Mouse (Mus musculus): ENCODE measurements at regions not wholly inside any gene's neighbourhood (a gene's known extent, or its start where the extent isn't known, plus 50 kb on each side); places are given as distances from the start of the nearest gene placed in this dataset.

DNA sequence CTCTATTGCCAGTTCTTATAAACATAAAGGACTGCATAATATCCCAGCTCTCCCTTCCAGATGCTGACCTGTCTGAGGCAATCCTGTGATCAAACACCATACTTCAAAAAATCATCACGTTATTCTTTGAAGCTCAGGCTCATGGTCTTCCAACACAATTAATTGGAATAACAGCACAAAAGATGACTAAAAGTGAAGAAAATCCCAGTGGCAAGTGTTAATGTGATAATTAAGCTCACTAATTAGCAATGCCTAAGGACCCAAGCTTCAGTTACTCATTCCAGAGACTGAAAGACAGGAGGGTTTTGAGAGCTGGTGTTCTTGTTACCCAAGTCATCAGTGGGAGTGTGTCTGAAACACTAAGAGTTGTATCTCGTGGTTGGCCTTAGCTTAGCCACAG lies 363.5 kb upstream of the Myt1l start:
- no peaks in the 10 kb centered on the region for H3K9me3 ChIP-seq (replicated peaks)
- no peak for ATAC-seq (ENCODE audit: insufficient number of reproducible peaks, low FRiP score)
- 69% methylated on average over 2 of the region's 2 CpGs for WGBS

DNA sequence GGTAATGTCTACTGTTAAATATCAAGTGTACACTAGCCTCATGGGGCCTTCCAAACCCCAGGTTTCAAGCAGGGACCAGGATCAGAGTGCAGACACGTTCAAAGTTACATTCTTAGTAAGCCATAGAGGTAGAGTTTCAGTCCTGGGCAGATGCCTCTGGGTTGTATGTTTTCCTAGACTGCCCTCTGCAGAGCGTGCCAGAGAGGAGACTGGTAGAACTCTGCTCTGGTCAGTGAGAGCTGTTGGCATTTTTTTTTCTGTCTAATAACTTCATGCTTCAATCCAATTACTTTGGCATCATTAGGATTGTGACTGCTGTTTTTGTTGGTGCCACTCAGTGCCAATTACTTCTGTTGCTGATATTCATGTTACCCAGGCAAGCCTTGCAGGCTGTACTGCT lies 361.9 kb upstream of the Myt1l start:
- 50% methylated on average over 2 of the region's 2 CpGs for WGBS

More for the DNA sequence above, 363.5 kb upstream of the Myt1l start:
- no peak overlapping the region for H3K4me3 ChIP-seq
- no peaks in the 10 kb centered on the region for H3K4me1 ChIP-seq (replicated peaks)
- H3K27me3 ChIP-seq (replicated peaks) = no peaks in the 10 kb centered on the region
- no peak overlapping the region for H3K27ac ChIP-seq (ENCODE audit: poor library complexity, severe bottlenecking)
- no peak overlapping the region for H3K9ac ChIP-seq
- no peak overlapping the region for H3K4me2 ChIP-seq
- no peaks in the 10 kb centered on the region for H3K36me3 ChIP-seq

DNA sequence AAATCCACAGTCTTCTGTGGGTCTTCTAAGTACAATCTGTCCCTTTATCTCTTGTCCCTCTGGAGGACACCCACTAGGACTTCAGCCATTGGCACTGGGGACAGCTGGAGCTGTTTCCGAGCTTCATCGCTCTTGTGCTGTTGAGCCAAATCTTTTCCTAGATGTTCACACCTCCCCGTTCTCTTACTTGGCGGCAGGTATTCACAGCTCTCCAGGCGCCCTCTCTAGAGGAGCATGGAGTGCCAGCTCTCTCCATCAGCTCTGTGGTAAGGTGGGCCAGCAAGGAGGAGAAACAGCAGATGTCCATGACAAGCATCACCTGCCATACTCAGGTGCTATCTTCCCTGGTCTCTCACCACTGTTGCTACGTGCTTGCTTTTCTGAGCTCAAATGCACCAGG lies 360.3 kb upstream of the Myt1l start:
- WGBS = 69% methylated on average over 6 of the region's 6 CpGs
- no peak overlapping the region for H3K27ac ChIP-seq (ENCODE audit: poor library complexity, severe bottlenecking)
- no peaks in the 10 kb centered on the region for H3K9me3 ChIP-seq (replicated peaks)
- H3K9ac ChIP-seq = no peak overlapping the region
- H3K4me3 ChIP-seq = no peak overlapping the region
- no peaks in the 10 kb centered on the region for H3K36me3 ChIP-seq
- H3K27me3 ChIP-seq (replicated peaks) = 0 out of 2 replicates have a peak, but pooled peaks cover 2% of the 10 kb centered on the region
- H3K4me2 ChIP-seq = no peak overlapping the region
- H3K4me1 ChIP-seq (replicated peaks) = no peaks in the 10 kb centered on the region
- ATAC-seq (ENCODE audit: insufficient number of reproducible peaks, low FRiP score) = no peak

More for the DNA sequence above, 361.9 kb upstream of the Myt1l start:
- no peaks in the 10 kb centered on the region for H3K36me3 ChIP-seq
- H3K4me2 ChIP-seq = no peak overlapping the region
- H3K4me3 ChIP-seq = no peak overlapping the region
- no peaks in the 10 kb centered on the region for H3K4me1 ChIP-seq (replicated peaks)
- H3K9me3 ChIP-seq (replicated peaks) = no peaks in the 10 kb centered on the region
- no peak overlapping the region for H3K9ac ChIP-seq
- H3K27ac ChIP-seq (ENCODE audit: poor library complexity, severe bottlenecking) = no peak overlapping the region
- ATAC-seq (ENCODE audit: insufficient number of reproducible peaks, low FRiP score) = no peak
- no peaks in the 10 kb centered on the region for H3K27me3 ChIP-seq (replicated peaks)

DNA sequence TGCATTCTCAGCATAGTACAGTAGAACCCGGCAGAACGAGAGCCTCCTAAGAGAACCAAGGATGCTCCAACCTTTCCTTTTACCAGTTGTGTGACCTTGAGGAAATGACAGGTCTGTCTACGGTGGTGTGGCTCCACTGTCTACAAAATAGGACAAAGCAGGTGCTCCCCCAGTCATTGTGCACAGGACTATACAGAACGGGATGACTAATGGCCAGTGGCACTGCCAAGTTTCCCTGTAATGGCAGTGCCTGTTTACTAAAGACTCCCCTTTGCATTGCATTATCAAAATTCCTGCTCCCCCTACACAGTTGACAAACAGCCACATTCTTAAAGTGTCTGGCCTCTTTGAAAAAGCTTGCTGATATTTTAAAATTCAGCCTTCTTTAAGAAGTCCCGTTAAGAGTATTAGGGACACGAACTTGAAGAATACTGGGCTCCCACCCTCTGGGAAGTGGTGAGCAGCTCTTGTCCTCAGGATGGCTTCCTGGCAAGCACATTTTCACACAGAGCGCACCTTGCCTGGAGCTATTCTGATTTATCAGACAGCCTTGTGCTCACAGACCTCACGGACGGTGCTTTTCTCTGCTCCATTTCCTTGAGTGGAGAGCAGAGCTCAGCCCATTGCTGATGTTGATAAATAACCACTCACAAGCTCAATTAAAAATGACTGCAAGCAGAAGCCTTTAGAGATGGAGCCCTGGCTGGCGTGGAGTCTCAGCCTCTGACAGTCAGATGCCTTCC lies 352.3 kb upstream of the Myt1l start:
- H3K27ac ChIP-seq (ENCODE audit: poor library complexity, severe bottlenecking) = no peak overlapping the region
- H3K4me1 ChIP-seq (replicated peaks) = no peaks in the 10 kb centered on the region; the same call in 1 of the 2 replicates
- no peak for ATAC-seq (ENCODE audit: insufficient number of reproducible peaks, low FRiP score)
- H3K4me3 ChIP-seq = no peak overlapping the region
- H3K9ac ChIP-seq = no peak overlapping the region
- no peaks in the 10 kb centered on the region for H3K9me3 ChIP-seq (replicated peaks)
- 71% methylated on average over 10 of the region's 10 CpGs for WGBS
- H3K27me3 ChIP-seq (replicated peaks) = 0 out of 2 replicates have a peak, but pooled peaks cover 6% of the 10 kb centered on the region
- H3K36me3 ChIP-seq = no peaks in the 10 kb centered on the region
- no peak overlapping the region for H3K4me2 ChIP-seq

DNA sequence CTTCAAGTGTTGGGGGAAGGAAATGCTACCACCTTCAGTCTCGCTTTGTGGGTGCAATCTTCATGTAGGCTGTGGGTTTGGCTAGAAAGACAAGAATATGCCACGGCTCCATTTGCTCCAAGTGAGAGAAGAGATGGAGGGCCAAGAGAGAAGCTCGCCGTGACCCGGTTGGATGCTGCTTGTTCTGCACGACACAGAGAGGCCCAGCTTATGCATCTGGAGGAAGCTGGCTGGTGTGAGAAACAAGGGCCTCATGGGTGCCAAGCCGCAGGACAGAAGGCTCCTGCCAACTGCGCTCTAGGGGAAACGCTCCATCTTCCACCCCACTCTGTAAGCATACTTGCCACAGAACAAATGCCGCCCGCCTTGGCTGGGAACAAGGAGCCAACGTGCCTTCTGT lies 351.0 kb upstream of the Myt1l start:
- H3K27ac ChIP-seq (ENCODE audit: poor library complexity, severe bottlenecking) = no peak overlapping the region
- no peak overlapping the region for H3K9ac ChIP-seq
- H3K4me1 ChIP-seq (replicated peaks) = no peaks in the 10 kb centered on the region; the same call in 1 of the 2 replicates
- 0 out of 2 replicates have a peak, but pooled peaks cover 3% of the 10 kb centered on the region for H3K27me3 ChIP-seq (replicated peaks)
- no peak overlapping the region for H3K4me3 ChIP-seq
- no peaks in the 10 kb centered on the region for H3K36me3 ChIP-seq
- H3K9me3 ChIP-seq (replicated peaks) = no peaks in the 10 kb centered on the region
- H3K4me2 ChIP-seq = no peak overlapping the region
- no peak for ATAC-seq (ENCODE audit: insufficient number of reproducible peaks, low FRiP score)
- 86% methylated on average over 12 of the region's 12 CpGs for WGBS

DNA sequence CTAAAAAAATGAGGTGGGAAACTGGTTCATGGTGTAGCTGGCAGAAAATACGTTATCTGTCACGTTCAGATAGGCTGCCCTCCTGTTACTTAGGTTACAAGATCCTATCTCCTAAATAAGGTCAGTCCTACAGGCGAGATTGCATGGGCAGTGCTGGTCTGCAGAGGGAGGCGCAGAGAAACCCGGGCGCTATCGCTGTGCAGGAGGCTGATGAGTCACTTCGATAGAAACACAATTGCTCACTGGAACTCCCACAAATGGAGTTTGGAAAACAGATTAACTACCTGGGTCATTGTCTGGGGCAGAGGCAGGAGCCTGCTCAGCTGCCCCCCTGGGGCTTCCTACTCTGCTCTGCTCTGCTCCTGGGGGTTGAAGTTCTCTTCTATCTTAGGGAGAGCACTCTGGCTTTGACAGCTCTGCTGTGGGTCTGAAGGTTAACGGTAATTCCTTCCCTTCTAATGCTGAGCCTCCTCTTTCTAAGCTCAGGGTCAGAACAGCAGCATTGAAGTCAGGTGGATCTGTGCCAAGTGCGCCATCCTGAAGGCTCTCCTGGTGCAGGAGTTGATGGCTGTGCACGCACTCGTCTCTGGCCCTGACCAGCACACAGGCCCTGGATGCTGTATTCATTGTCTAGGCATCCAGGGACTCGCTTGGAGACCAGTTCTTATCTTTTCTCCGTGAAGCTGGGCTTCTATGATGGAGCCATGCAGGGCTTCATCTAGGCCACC lies 349.9 kb upstream of the Myt1l start:
- Histone ChIP-seq H3K4me3 (no peak overlapping the region), H3K27ac (ENCODE audit: poor library complexity, severe bottlenecking) (no peak overlapping the region), H3K4me1 (replicated peaks) (no peaks in the 10 kb centered on the region; the same call in 1 of the 2 replicates), H3K4me2 (no peak overlapping the region), H3K36me3 (no peaks in the 10 kb centered on the region), H3K9ac (no peak overlapping the region), H3K9me3 (replicated peaks) (no peaks in the 10 kb centered on the region), H3K27me3 (replicated peaks) (0 out of 2 replicates have a peak, but pooled peaks cover 3% of the 10 kb centered on the region)
- no peak for ATAC-seq (ENCODE audit: insufficient number of reproducible peaks, low FRiP score)
- 47% methylated on average over 14 of the region's 14 CpGs for WGBS

DNA sequence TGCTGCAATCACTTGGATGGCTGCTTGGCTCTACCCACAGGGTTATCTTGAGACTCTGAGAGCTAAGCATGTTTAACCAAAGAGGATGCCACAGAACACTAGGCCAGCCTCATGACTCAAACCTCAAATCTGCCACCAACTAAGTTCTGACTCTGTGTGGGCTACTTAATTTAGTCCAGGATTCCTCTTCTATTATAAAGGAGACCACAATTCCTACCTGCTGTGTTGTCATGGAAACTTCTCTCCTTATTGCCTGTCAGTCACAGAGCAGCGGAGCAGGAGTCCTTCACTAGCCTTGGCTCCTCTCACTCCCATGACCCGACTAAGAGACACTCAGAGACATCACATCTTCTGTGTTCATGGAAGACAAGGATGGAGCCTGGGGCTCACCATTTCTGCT lies 348.8 kb upstream of the Myt1l start:
- H3K27ac ChIP-seq (ENCODE audit: poor library complexity, severe bottlenecking) = no peak overlapping the region
- 74% methylated on average over 2 of the region's 2 CpGs for WGBS
- ATAC-seq (ENCODE audit: insufficient number of reproducible peaks, low FRiP score) = no peak
- no peaks in the 10 kb centered on the region for H3K36me3 ChIP-seq
- H3K27me3 ChIP-seq (replicated peaks) = 0 out of 2 replicates have a peak, but pooled peaks cover 3% of the 10 kb centered on the region
- H3K4me1 ChIP-seq (replicated peaks) = no peaks in the 10 kb centered on the region; the same call in 1 of the 2 replicates
- no peak overlapping the region for H3K4me2 ChIP-seq
- no peak overlapping the region for H3K4me3 ChIP-seq
- H3K9ac ChIP-seq = no peak overlapping the region
- no peaks in the 10 kb centered on the region for H3K9me3 ChIP-seq (replicated peaks)

DNA sequence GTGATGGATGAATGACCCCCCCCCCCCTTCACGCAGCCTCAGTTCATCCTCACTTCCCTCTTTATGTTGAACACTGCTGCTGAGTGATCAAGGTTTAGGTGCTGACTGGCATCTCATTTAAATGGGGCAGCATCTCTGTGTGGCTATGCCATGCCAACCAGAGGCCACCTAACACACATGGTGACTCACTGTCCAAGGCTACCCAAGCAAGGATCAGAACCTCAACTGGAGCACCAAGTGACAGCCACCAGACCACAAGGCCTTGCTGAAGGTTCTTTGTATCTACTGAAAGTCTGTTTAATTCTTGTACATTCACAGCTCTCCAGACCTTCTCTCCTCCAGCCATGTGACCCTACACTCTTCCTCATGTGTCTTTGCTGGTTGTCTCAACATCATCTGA lies 347.6 kb upstream of the Myt1l start:
- Histone ChIP-seq H3K27me3 (replicated peaks) (0 out of 2 replicates have a peak, but pooled peaks cover 3% of the 10 kb centered on the region), H3K4me1 (replicated peaks) (no peaks in the 10 kb centered on the region; the same call in 1 of the 2 replicates), H3K9ac (no peak overlapping the region), H3K9me3 (replicated peaks) (no peaks in the 10 kb centered on the region), H3K4me3 (no peak overlapping the region), H3K4me2 (no peak overlapping the region), H3K36me3 (no peaks in the 10 kb centered on the region), H3K27ac (ENCODE audit: poor library complexity, severe bottlenecking) (no peak overlapping the region)
- no peak for ATAC-seq (ENCODE audit: insufficient number of reproducible peaks, low FRiP score)
- 78% methylated on average over 1 of the region's 1 CpGs for WGBS

DNA sequence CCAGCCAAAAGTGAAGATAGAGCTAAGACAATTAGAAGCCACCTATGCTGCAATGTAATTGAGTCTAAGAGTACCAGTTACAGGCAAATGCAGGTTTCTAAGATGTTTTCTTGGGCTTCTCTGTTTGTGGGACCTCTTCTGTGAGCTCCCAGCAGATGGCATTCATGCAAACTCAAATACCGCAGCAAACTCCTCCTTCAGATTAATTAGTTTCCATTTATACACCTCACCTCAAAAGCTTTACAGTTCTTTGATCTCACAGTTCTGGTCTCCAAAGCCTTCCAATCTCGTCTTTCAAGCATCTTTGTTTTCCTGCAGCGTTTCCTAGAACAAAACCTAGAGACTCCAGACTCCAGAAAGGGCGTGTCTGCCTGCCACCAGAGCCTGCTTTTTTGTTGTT lies 340.6 kb upstream of the Myt1l start:
- no peak for ATAC-seq (ENCODE audit: insufficient number of reproducible peaks, low FRiP score)
- Histone ChIP-seq H3K9ac (no peak overlapping the region), H3K4me1 (replicated peaks) (no peaks in the 10 kb centered on the region), H3K27me3 (replicated peaks) (no peaks in the 10 kb centered on the region), H3K4me3 (no peak overlapping the region), H3K9me3 (replicated peaks) (0 out of 2 replicates have a peak, but pooled peaks cover 6% of the 10 kb centered on the region), H3K36me3 (no peaks in the 10 kb centered on the region), H3K4me2 (no peak overlapping the region), H3K27ac (ENCODE audit: poor library complexity, severe bottlenecking) (no peak overlapping the region)
- WGBS = 69% methylated on average over 4 of the region's 4 CpGs

DNA sequence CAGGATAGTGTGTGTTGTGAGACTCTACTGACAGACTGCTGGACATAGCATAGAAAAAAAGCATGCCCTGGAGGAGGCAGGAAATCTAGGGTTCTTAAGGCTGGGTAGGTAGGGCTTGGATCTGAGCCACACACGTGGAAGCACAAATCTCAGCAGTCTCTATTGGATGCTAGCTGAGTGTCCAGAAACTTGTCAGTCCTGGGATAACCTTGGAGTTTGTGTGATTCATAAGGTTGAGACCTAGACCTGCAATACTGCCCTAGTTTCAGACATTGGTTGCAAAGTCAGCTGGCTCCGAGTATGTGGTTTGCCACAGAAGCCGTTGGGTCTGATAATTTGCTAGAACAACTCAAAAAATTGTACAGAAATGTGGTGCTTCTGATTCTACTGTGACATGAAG lies 335.8 kb upstream of the Myt1l start:
- 73% methylated on average over 3 of the region's 3 CpGs for WGBS
- H3K9ac ChIP-seq = no peak overlapping the region
- no peak for ATAC-seq (ENCODE audit: insufficient number of reproducible peaks, low FRiP score)
- H3K27me3 ChIP-seq (replicated peaks) = no peaks in the 10 kb centered on the region
- H3K27ac ChIP-seq (ENCODE audit: poor library complexity, severe bottlenecking) = no peak overlapping the region
- no peak overlapping the region for H3K4me3 ChIP-seq
- no peaks in the 10 kb centered on the region for H3K4me1 ChIP-seq (replicated peaks)
- H3K36me3 ChIP-seq = no peaks in the 10 kb centered on the region
- H3K9me3 ChIP-seq (replicated peaks) = 0 out of 2 replicates have a peak, but pooled peaks cover 6% of the 10 kb centered on the region
- H3K4me2 ChIP-seq = no peak overlapping the region

DNA sequence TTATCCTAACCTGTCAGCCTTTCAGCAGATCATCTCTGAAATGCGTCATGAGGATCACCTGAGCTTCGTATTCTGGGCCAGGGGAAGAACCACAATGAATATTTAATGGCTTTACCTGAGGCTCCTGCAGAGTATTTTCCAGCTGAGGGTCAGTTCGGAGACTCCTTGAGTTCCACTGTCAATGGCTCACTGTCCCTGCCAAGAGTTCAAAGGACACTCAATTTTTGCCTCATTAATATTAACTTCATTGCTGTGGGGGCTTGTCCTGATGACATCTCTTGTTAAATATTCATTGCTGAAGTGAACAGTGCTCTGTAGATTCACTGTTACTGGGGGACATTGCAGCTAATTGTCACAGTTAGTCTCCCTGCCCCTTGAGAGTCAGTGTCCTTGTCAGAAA lies 316.2 kb upstream of the Myt1l start:
- Histone ChIP-seq H3K4me3 (no peak overlapping the region), H3K4me2 (no peak overlapping the region), H3K9me3 (replicated peaks) (no peaks in the 10 kb centered on the region), H3K9ac (no peak overlapping the region), H3K27ac (ENCODE audit: poor library complexity, severe bottlenecking) (no peak overlapping the region), H3K27me3 (replicated peaks) (no peaks in the 10 kb centered on the region), H3K4me1 (replicated peaks) (no peaks in the 10 kb centered on the region), H3K36me3 (no peaks in the 10 kb centered on the region)
- WGBS = 46% methylated on average over 3 of the region's 3 CpGs
- no peak for ATAC-seq (ENCODE audit: insufficient number of reproducible peaks, low FRiP score)
